Mouse (Mus musculus): ENCODE data around the gene Mlf2.

Mlf2 gene

GRCm38 (mm10) chr6:124934670-124935069, 3.5 kb downstream of the Mlf2 start:
- DNase-seq (ENCODE audit: low spot score), result no peak

DNA sequence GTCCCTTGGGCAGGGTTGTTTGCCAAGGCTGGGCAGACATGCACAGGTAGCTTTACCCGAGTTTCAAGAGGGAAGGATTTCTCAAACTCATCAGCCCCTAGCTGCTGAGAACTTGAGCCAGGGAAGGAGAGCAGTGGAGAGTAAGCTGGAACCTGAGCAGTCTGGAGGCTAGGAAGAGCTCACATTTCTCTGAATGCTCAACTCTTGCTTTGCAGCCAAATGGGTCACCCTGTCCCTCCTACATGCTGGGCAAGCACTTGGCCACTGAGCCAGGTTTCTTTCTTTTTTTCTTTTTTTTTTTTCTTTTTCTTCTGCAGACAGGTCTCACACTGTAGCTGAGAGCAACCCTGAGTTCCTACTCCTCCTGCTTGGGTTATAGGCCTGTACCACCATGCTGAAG, 5.5 kb downstream of the Mlf2 start:
- no peak for DNase-seq (ENCODE audit: low spot score)

DNA sequence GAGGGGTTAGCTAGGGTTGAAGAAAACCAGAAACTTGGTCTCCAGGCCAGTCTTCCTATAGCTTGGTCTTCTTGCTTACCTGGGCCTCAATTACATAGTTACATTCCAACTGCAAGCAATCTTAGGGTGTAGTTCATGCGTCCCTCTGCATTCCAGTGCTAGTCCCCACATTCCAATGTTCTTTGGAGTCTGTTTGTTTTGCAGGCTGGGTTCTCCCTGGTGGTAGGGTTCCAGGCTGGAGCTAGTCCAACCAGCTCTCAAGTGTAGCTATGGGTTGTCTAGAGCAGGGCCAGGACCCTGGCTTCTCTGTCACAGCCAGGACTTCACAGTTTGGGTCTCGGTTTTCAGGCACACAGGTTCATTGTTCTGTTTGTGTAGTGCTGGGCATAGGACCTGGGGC, 6.3 kb downstream of the Mlf2 start:
- DNase-seq (ENCODE audit: low spot score), result no peak

DNA sequence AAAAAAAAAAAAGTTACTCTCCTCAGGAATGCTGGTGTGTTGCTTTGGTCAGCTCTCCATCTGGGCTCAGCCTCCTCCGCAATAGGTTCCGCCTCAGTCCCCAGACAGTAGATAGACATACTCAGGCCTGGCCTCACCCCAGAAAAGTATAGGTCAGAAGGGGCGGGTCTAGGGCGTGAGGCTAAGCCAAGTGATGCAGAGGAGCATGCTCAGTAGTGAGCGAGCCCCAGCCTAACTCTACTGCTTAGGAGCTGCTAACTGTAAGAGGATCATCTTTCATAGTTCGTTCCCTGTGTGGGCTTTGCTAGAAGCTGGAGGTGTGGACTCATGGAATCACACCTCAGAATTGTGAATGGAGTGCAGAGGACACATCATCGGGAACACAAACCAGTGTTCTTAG, 7.4 kb downstream of the Mlf2 start:
- no peak for DNase-seq (ENCODE audit: low spot score)

DNA sequence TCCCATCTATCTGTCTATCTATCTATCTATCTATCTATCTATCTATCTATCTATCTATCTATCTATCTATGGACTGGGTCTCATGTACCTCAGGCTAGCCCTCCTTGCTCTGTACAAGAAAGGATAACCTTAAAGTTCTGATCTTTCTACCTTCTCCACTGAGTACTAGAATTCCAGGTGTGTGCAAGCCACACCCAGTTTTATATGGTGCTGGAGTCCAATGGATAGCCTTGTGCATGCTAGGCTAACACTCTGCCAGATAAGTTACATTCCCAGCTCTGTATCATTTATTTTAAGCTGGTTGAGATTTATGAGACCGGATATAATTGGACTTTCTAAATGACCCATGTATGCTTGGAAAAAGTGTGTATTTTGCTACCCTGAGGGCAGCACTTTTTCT, 10.5 kb downstream of the Mlf2 start:
- DNase-seq (ENCODE audit: low spot score), result no peak

DNA sequence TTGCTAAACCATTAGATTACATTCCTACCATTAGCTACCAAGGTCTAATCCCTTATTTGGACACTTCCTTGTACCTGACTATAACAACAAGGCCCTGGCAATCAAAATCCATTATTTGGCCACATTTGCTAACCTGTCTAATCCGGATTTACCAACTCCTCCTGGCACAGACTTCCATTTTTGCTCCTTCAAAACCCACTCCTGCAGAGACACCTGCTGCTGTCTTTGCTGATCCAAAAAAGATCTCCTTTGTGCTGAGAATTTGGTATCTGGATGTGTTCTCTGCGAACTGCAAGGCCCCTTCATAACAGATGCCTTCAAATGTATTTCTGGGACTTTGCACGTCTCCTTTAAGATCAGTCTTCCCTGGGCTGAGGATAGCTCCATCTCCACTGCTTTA, 12.3 kb downstream of the Mlf2 start:
- DNase-seq (ENCODE audit: low spot score), result no peak

DNA sequence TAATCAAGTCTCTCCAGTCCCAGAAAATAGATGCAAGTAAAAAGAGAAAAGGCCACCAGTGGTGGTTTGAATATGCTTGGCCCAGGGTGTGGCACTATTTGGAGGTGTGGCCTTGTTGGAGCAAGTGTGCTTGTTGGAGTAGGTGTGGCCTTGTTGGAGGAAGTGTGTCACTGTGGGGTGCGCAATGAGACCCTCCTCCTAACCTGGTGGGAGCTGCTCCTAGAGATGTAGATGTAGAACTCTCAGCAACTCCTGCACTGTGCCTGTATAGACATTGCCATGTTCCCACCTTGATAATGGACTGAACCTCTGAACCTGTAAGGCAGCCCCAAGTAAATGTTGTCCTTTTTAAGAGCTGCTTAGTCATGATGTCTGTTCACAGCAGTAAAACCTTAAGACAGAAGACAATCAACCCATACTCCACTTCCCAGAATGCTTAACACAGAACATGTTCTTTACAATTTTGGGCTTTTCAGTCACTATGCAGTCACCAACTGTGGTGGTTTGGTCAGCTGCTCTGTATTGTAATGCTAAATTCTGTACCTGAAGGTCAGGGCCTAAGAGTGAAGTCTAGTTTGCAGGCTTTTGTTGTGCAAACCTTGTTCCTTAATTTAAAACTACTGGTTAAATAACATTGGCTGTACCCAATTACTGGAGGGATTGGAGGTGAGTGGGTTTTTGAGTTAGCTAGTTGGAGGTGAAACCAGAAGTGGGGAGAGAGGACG, 23.0 kb downstream of the Mlf2 start:
- no peak for DNase-seq (ENCODE audit: low spot score)

- DNase-seq (ENCODE audit: low spot score), result no peak
Measured at GRCm38 (mm10) chr6:124955212-124955611, 24.0 kb downstream of the Mlf2 start.

DNA sequence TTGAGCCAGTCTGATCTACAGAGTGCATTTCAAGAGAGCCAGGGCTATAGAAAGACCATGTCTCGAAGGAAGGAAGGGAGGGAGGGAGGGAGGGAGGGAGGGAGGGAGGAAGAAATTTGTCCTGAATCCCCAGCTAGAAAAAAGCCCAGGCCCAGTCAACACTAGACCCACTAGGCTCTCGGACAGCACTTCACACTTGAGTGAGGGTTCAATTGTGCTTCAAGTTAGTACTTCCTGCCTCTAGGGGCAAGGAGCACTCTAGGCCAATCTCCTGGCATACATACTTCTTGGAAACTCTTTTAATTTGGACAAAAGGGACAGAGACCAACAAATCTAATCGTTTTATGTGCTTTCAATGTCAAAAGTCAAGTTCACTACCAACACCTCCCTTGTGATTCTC, 26.9 kb downstream of the Mlf2 start:
- DNase-seq (ENCODE audit: low spot score), result no peak

- DNase-seq (ENCODE audit: low spot score), result no peak
Measured at GRCm38 (mm10) chr6:124959960-124960359, 28.8 kb downstream of the Mlf2 start.

GRCm38 (mm10) chr6:124961021-124961420, 29.8 kb downstream of the Mlf2 start:
- no peak for DNase-seq (ENCODE audit: low spot score)

DNA sequence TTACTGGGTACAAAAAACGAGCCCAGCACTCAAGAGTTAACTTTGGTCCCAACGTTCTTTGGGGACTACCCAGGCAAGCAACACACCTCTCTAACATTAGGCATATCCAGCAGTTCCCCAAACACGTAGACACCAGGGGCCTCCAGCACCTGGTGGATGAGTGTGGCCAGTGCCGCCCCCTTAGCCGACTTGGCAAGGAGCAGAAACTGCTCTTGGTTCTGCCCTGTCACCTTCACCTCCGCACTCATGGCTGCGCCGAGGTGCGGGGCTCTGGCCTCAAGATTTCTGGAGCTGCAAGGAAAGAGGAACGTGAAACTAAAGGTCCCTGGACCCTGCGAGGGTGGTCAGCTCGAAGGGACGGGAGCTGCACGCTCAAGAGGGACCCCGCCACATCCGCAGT, 33.5 kb downstream of the Mlf2 start:
- no peak for DNase-seq (ENCODE audit: low spot score)

DNA sequence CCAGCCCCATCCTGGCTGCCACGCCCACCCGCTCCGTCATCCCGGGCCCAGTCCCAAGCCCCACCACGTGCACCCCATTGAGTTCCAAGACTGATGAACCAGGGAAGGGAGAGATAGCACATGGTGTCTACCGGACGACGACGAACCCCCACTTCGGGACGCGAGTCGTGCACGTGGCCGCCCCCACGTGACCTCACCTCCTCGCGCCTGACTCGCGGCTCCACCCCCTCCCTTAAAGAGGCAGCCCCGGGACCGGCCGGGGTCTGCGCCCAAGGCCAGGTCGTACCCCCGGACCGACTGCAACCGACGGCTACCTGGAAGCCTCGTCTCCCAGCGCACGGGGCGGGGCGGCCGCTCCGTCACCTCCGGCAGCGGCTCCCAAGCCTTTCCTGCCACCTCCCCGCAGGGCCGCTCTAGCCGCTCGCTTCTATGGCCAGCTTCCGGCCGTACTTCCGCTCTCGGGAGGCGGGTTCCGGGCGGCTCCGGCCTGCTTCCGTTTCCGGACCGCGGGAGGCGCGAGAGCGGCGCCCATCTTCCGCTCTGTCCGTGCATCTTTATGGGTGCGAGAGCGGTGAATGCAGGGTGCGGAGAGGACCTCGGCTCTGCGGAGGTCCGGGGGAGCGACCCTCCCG, 34.0 kb downstream of the Mlf2 start, which contains the start of gene Cops7a:
Gene Cops7a, minus strand, starts transcription at position 451 of the 632 bp plus-strand sequence.
- DNase-seq (ENCODE audit: low spot score), result peak; percentile 96

DNA sequence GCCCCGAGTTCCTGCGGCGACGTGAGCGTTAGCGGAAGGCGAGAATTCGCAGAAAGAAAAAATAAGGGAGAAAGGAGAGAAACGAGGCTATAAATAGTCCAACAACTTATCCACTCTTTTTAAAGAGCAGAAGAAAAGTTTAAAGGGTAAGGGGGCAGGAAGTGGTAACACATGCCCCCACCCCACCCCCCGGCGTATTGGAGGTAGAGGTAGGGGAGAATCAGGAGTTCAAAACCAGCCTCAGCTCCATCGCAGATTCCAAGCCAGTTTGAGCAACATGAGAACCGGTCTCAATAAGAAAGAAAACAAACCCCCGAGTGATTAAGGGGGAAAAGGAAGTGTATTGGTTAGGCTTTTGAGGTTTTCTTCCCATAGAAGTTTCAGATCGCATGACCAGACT, 34.6 kb downstream of the Mlf2 start:
- DNase-seq (ENCODE audit: low spot score), result no peak

GRCm38 (mm10) chr6:124966466-124967118, 35.4 kb downstream of the Mlf2 start:
- no peak for DNase-seq (ENCODE audit: low spot score)

- DNase-seq (ENCODE audit: low spot score), result no peak
Measured at GRCm38 (mm10) chr6:124967766-124968165, 36.6 kb downstream of the Mlf2 start.
